Mouse (Mus musculus) intestine, embryonic 16.5 days (tissue): ENCODE measurements around the gene Sfmbt1. TPM values are rescaled to one million over a fixed set of nuclear protein-coding genes. Genes with fewer than 3 reads are reported as not detected.
A peak's percentile ranks its signal among the peaks of the same experiment; 100 is the strongest.

ENCODE experiments used
- ATAC-seq: fragments of 200-750 bp; cut with Nextera tagmentation; 2 replicates; pipeline ENCODE4 v1.8.0; 2017; ENCODE audit warnings: moderate TSS enrichment, moderate library complexity
- H3K27ac ChIP-seq: fragments of 300-500 bp; sonication (generic); 2 replicates; pipeline ENCODE4 v1.5.1; 2014; ENCODE audit warnings: mild to moderate bottlenecking, low read length
- H3K27me3 ChIP-seq: fragments of 300-500 bp; sonication (generic); replicated peaks from 2 replicates; pipeline ENCODE4 v1.6.1; 2014; ENCODE audit warnings: low read length, control low read depth, mixed read lengths; ENCODE audit not compliant: control insufficient read depth, insufficient read depth
- H3K36me3 ChIP-seq: fragments of 300-500 bp; sonication (generic); 2 replicates; pipeline ENCODE4 v1.6.1; 2014; ENCODE audit warnings: low read length, control low read depth; ENCODE audit not compliant: control insufficient read depth, insufficient read depth
- H3K4me1 ChIP-seq: fragments of 300-500 bp; sonication (generic); 2 replicates; pipeline ENCODE4 v1.6.1; 2014; ENCODE audit warnings: low read length, control low read depth, mixed read lengths; ENCODE audit not compliant: control insufficient read depth, insufficient read depth
- H3K4me2 ChIP-seq: fragments of 300-500 bp; sonication (generic); 2 replicates; pipeline ENCODE4 v1.6.1; 2014; ENCODE audit warnings: low read depth, low read length, control low read depth
- H3K4me3 ChIP-seq: fragments of 300-500 bp; sonication (generic); 2 replicates; pipeline ENCODE4 v1.5.1; 2014; ENCODE audit warnings: mild to moderate bottlenecking, low read length
- H3K9ac ChIP-seq: fragments of 300-500 bp; sonication (generic); 2 replicates; pipeline ENCODE4 v1.6.1; 2014; ENCODE audit warnings: low read depth, low read length
- H3K9me3 ChIP-seq: fragments of 300-500 bp; sonication (generic); 2 replicates; pipeline ENCODE4 v1.6.1; 2016; ENCODE audit warnings: low read length, control low read depth; ENCODE audit not compliant: control insufficient read depth
- WGBS: fragments of 180-500 bp; shearing (Covaris S2); extraction: QIAGEN DNeasy Blood & Tissue Kit; methylation state at CpG from one replicate; pipeline ENCODE4 v1.1.7; 2014; 5-methylcytosine and 5-hydroxymethylcytosine counted together
- polyA plus RNA-seq: library from polyadenylated mRNA; unstranded; fragments of >200 nt; fragmentation: Nextera tagmentation; extraction: Ambion mirVana; gene quantifications from 2 replicates; pipeline ENCODE4 v1.2.1, GENCODE M21; 2015

Sfmbt1 gene
- polyA plus RNA-seq, 1 experiment from 2014 or later, result 11.1 TPM

GRCm38 (mm10) chr14:30857990-30858389 lies 143.3 kb downstream of the Sfmbt1 start:
- no peak for ATAC-seq
- H3K9me3 ChIP-seq, result no peaks in the 10 kb centered on the region
- no peaks in the 10 kb centered on the region for H3K27me3 ChIP-seq
- H3K27ac ChIP-seq, result peak overlapping the region; percentile 35; the same call in 1 of the 2 replicates
- no peaks in the 10 kb centered on the region for H3K36me3 ChIP-seq
- H3K4me3 ChIP-seq, result no peak overlapping the region
- H3K4me1 ChIP-seq, result peaks cover 11% of the 10 kb centered on the region
- H3K9ac ChIP-seq, result no peak overlapping the region
- 72% methylated on average over 4 of the region's 4 CpGs for WGBS
- no peak overlapping the region for H3K4me2 ChIP-seq

DNA sequence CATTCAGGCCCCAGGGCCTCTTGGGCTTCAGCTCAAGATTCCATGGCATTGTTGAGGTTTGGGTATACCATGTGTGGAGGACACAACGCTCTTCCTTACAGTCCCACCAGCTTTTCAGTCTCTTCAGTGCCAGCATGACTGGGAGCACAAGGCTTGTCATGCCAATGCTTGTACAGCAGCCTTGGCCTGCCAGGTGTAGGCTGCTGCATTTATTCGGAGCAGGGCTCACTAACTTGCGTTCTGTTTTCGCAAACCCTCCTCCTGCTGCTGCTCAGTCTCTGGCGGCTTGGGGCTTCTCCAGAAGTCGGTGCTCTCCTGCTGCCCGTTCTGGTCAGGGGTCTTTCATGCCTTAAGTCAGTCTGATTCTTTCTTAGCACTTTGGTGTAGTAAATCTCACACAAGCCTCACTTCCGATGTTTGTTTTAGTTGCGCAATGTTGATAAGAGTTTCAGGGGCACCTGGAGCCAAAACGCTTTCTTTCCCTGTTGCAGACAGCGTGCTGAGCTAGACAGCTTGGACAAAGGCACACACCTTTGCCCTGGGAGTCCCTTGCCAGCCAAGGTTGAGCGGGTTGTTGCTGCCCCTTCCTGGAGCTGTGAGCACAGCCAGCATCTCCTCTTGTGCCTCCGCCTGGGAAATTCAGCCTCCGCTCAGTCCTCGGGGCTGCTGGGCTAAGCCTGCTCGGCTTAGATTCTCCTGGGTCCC lies 146.9 kb downstream of the Sfmbt1 start:
- no peak overlapping the region for H3K4me3 ChIP-seq
- no peaks in the 10 kb centered on the region for H3K27me3 ChIP-seq
- peak overlapping the region; percentile 44 for H3K9ac ChIP-seq
- H3K4me2 ChIP-seq, result 0 out of 2 replicates have a peak overlapping the region, but pooled peaks have one; percentile 40
- H3K36me3 ChIP-seq, result 0 out of 2 replicates have a peak, but pooled peaks cover 3% of the 10 kb centered on the region
- no peaks in the 10 kb centered on the region for H3K9me3 ChIP-seq
- WGBS, result 31% methylated on average over 16 of the region's 16 CpGs
- peaks cover 11% of the 10 kb centered on the region for H3K4me1 ChIP-seq
- peak overlapping the region; percentile 57 for H3K27ac ChIP-seq
- peak; percentile 85 for ATAC-seq

DNA sequence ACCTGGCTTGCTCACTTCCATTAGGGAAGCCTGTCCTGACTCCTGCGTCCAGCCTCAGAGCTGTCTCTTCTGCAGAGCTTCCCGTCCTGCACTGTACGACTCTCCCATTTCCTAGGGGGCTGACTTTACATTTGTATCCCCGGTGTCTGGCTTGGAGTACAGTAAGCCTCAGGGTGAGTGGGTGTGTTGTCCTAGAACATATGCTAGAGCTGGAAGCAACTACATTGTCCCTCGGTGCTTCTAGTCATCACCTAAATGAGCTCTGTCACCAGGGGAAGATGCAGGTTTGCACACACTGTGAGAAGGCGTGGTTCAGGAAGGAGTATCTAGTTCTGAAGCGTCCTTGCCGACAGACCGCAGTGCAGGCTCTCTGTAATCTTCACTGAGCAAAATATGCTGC lies 147.7 kb downstream of the Sfmbt1 start:
- H3K4me1 ChIP-seq, result peaks cover 11% of the 10 kb centered on the region
- H3K9me3 ChIP-seq, result no peaks in the 10 kb centered on the region
- H3K9ac ChIP-seq, result 0 out of 2 replicates have a peak overlapping the region, but pooled peaks have one; percentile 44
- H3K36me3 ChIP-seq, result 0 out of 2 replicates have a peak, but pooled peaks cover 6% of the 10 kb centered on the region
- H3K4me3 ChIP-seq, result no peak overlapping the region
- H3K27me3 ChIP-seq, result no peaks in the 10 kb centered on the region
- 67% methylated on average over 9 of the region's 9 CpGs for WGBS
- no peak for ATAC-seq
- no peak overlapping the region for H3K27ac ChIP-seq
- H3K4me2 ChIP-seq, result 0 out of 2 replicates have a peak overlapping the region, but pooled peaks have one; percentile 40

DNA sequence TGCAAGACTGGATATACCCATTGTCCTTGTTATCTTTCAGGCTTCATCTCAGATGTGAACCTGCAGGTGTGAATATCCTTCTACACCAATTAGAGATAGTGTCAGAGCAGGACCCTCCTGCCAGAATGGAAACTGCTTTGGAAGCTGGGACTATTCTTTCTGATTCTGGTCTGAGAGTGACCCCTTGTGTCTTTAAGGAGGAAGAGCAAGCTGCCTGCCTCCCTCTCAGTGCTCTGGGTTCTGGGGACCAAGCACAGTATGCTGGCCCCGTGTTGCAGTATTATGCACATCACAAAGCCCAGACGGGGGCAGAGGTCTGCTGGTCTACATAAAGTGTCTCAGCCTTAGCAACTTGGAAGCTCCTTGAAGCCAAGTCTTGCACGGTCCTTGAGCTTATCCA lies 150.7 kb downstream of the Sfmbt1 start:
- no peak for ATAC-seq
- Histone ChIP-seq H3K4me2 (no peak overlapping the region), H3K27ac (no peak overlapping the region), H3K4me1 (peaks cover 17% of the 10 kb centered on the region), H3K9ac (no peak overlapping the region), H3K4me3 (no peak overlapping the region), H3K36me3 (0 out of 2 replicates have a peak, but pooled peaks cover 6% of the 10 kb centered on the region), H3K27me3 (no peaks in the 10 kb centered on the region), H3K9me3 (no peaks in the 10 kb centered on the region)
- WGBS, result 69% methylated on average over 3 of the region's 3 CpGs

DNA sequence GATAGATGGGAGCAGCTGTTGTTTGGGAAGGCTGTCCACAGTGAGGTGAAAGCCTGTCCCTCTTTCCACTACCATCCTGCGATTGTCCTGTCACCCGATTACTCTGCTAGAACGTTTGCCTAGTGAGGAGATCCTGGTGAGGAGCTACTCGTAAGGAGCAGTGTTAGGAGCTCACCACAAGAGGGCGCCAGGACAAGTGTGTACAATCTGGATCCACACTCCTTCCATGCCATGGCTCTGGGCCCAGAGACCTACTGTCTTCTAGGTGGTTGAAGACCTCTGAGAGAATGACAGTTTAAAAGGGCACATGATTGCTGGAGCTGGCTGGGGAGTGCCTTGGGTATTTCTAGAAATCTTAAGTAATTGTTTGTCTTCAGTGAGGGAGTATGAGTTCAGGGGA lies 152.4 kb downstream of the Sfmbt1 start:
- H3K4me2 ChIP-seq, result no peak overlapping the region
- 36% methylated on average over 5 of the region's 5 CpGs for WGBS
- H3K4me1 ChIP-seq, result peaks cover 13% of the 10 kb centered on the region
- ATAC-seq, result 0 out of 2 replicates have a peak, but pooled peaks have one; percentile 30
- no peak overlapping the region for H3K9ac ChIP-seq
- no peaks in the 10 kb centered on the region for H3K27me3 ChIP-seq
- H3K27ac ChIP-seq, result no peak overlapping the region
- H3K36me3 ChIP-seq, result 0 out of 2 replicates have a peak, but pooled peaks cover 6% of the 10 kb centered on the region
- no peak overlapping the region for H3K4me3 ChIP-seq
- H3K9me3 ChIP-seq, result no peaks in the 10 kb centered on the region

GRCm38 (mm10) chr14:30868826-30869225 lies 154.2 kb downstream of the Sfmbt1 start:
- 91% methylated on average over 10 of the region's 10 CpGs for WGBS
- no peak overlapping the region for H3K27ac ChIP-seq

GRCm38 (mm10) chr14:30869391-30869801 lies 154.7 kb downstream of the Sfmbt1 start:
- 87% methylated on average over 8 of the region's 8 CpGs for WGBS
- Histone ChIP-seq H3K4me1 (peaks cover 16% of the 10 kb centered on the region), H3K4me3 (no peak overlapping the region), H3K27ac (peak overlapping the region; percentile 73), H3K36me3 (0 out of 2 replicates have a peak, but pooled peaks cover 6% of the 10 kb centered on the region), H3K4me2 (no peak overlapping the region), H3K9me3 (no peaks in the 10 kb centered on the region), H3K27me3 (no peaks in the 10 kb centered on the region), H3K9ac (peak overlapping the region; percentile 24; the same call in 1 of the 2 replicates)
- no peak for ATAC-seq

More at GRCm38 (mm10) chr14:30868826-30869225, 154.2 kb downstream of the Sfmbt1 start:
- Histone ChIP-seq H3K4me1 (peaks cover 12% of the 10 kb centered on the region), H3K4me3 (no peak overlapping the region), H3K9me3 (no peaks in the 10 kb centered on the region), H3K36me3 (0 out of 2 replicates have a peak, but pooled peaks cover 6% of the 10 kb centered on the region), H3K9ac (no peak overlapping the region), H3K4me2 (no peak overlapping the region), H3K27me3 (no peaks in the 10 kb centered on the region)
- ATAC-seq, result no peak

DNA sequence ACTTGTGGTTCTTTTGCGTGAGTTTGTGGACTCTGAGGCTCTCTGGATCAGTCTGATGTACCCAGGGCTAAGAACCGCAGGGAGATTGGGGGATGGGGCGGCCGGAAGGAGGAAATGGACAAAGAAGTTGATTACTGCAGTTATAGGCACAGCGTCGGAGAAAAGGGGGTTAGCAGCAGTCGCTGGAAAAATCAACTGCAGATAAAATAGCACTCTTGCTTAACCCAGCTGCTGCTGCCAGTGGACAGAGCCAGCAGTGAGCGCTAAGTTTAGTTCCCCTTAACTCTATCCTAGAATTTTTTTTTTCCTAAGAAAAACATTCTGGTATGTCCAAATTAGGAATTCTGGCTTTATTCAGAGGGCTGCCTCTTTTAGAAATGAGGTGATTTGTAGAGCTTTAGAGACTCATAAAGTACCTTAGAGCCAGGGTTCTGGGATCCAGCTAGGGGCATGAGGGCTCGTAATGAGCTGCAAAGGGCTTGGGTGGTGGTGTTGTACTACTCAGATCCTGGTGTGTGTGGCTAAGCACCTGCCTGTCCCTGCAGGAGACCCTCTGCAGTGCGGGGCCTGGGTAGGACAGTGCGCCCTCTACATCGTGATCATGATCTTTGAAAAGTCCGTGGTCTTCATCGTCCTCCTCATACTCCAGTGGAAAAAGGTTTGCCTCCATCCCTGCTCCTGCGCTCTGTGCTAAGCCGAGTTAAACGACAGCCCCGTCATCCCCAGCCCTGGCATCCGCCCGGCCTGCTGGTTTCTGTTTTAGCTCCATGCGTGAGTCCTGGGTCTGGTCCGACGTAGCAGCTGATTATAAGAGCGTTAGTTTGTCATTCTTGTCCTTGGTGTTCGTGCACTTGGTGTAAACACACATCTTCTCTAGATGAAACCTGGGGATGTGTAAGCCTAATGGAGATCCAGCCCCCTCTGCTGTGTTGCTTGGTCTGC lies 155.8 kb downstream of the Sfmbt1 start:
- no peak overlapping the region for H3K9ac ChIP-seq

More for the DNA sequence above, 155.8 kb downstream of the Sfmbt1 start:
- no peak overlapping the region for H3K4me3 ChIP-seq
- H3K4me2 ChIP-seq, result no peak overlapping the region
- peaks cover 17% of the 10 kb centered on the region for H3K4me1 ChIP-seq
- 65% methylated on average over 25 of the region's 25 CpGs for WGBS
- H3K27me3 ChIP-seq, result no peaks in the 10 kb centered on the region
- ATAC-seq, result no peak
- H3K9me3 ChIP-seq, result no peaks in the 10 kb centered on the region
- H3K27ac ChIP-seq, result peak overlapping the region; percentile 73
- 0 out of 2 replicates have a peak, but pooled peaks cover 6% of the 10 kb centered on the region for H3K36me3 ChIP-seq
